ENCODE assay signal across 9 mouse cellular contexts in the genomic region with DNA sequence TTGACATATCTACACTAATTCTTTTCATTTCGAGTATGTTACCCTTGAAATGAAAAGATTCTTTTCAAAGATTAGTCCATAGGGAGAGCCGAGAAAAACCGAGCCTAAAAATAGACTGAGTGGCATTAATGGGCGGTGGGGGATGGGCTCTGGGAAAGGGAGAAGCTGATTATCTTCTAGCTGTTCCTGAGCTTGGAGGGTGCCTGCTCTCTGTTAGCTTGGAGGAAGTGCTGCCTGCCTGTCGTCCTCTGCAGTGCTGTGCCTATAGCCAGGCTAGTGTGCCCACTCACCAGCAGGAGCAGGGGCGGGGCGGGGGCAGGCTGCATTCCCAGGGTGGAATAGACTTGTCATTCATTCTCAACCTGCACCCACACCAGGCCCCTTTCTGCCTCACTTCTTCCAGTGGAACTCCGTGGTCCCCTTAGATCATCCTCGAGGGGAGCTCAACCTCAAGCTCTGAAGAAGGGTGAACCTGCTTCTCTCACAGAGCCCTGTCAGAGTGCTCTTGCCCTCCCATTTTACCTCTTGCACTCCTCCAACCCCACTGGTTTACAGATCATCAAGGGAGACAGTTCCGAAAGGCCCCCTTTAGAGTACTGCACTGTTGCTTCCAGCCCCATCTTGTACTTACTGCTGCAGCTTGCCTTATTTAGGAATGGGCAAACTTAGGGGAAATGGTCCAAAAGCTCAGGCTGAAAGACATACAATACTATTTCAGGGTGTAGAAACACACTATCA.
DNase-seq lines count a peak whose midpoint lies in the region; ATAC-seq lines count a peak whose summit lies in the region.
"Had no signal": no experiment of that assay in that cellular context is flagged by ENCODE, and none has a peak within 500 bp of the region (broad histone marks: within the 10 kb centered on the region; RNA-seq: fewer than 3 reads in every experiment).

No protein-coding gene starts in this region.

- DNase-seq in cerebellum, postnatal 14 days: peak; percentile 13 to 32
- DNase-seq in cerebellum, postnatal 25 days: no peak
- DNase-seq in layer of hippocampus, adult 18-20 months (ENCODE audit: low spot score in 2 of 2): peak; percentile 59 to 75
- no peak for DNase-seq in midbrain, embryonic 10.5 days (ENCODE audit: low spot score)
- DNase-seq in adrenal gland, postnatal 4 days (ENCODE audit: low spot score in 2 of 2): no peak
- no peak for DNase-seq in adrenal gland, postnatal 25 days
- DNase-seq in gastrocnemius, adult 18-20 months (ENCODE audit: low spot score): no peak

- H3K27me3 ChIP-seq in midbrain, embryonic 10.5 days (ENCODE audit: low read depth, poor library complexity, severe bottlenecking): no peaks in the 10 kb centered on the region
- H3K27me3 ChIP-seq: limb, embryonic 12.5 days had no signal

- no peaks in the 10 kb centered on the region for H3K36me3 ChIP-seq in midbrain, embryonic 10.5 days
- H3K36me3 ChIP-seq: limb, embryonic 12.5 days had no signal

- ATAC-seq in erythroblast, adult 5-6 weeks (replicated peaks; ENCODE audit: low FRiP score, poor library complexity, severe bottlenecking): peak; percentile 75

- H3K9me3 ChIP-seq in midbrain, embryonic 10.5 days (replicated peaks): no peaks in the 10 kb centered on the region
- H3K9me3 ChIP-seq: limb, embryonic 12.5 days had no signal

- peaks cover 12% of the 10 kb centered on the region for H3K4me1 ChIP-seq in midbrain, embryonic 10.5 days

- 29% methylated on average over 10 of the region's 10 CpGs for WGBS in midbrain, embryonic 10.5 days

- H3K4me3 ChIP-seq in midbrain, embryonic 10.5 days: no peak overlapping the region
- H3K4me3 ChIP-seq: limb, embryonic 12.5 days had no signal

- 0 out of 2 replicates have a peak overlapping the region, but pooled peaks have one; percentile 39 for H3K27ac ChIP-seq in midbrain, embryonic 10.5 days (replicated peaks)
- H3K27ac ChIP-seq: limb, embryonic 12.5 days had no signal

Comparison
In these comparisons a context has a peak if more than half of its experiments do, and no peak if none do; other contexts are left out.
1. DNase-seq: peak in cerebellum, postnatal 14 days (2 of 2) and layer of hippocampus, adult 18-20 months (2 of 2); none in cerebellum, postnatal 25 days (0 of 2), midbrain, embryonic 10.5 days (single experiment), adrenal gland, postnatal 4 days (0 of 2), adrenal gland, postnatal 25 days (single experiment) and gastrocnemius, adult 18-20 months (single experiment).